Comparison of ENCODE assay signal across 9 mouse cellular contexts in the genomic region with DNA sequence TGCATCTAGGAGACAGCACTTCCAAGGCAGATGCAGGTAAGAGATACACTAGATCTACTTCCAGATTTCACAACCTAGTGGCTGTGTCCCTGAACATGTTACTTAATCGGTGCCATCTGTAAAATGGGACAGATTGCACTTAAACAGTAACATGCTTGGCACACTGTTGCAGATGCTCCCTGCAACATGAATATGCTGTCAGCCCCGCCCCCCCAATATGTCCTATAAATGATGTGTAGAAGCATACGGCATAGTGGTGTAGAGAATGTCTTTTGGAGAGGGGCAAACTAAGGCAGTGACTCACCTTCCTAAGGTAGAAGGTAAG. TPM values are rescaled to one million over a fixed set of nuclear protein-coding genes. Genes with fewer than 3 reads are reported as not detected.
A peak's percentile ranks its signal among the peaks of the same experiment; 100 is the strongest.
DNase-seq lines count a peak whose midpoint lies in the region; ATAC-seq lines count a peak whose summit lies in the region.
"Had no signal": no experiment of that assay in that cellular context is flagged by ENCODE, and none has a peak within 500 bp of the region (broad histone marks: within the 10 kb centered on the region; RNA-seq: fewer than 3 reads in every experiment).

No protein-coding gene starts in this region.

- peak overlapping the region; percentile 84 for H3K4me2 ChIP-seq in kidney, embryonic 14.5 days (replicated peaks; ENCODE audit: low read depth, low read length)
- H3K4me2 ChIP-seq in hindbrain, embryonic 14.5 days (replicated peaks): peak overlapping the region; percentile 61
- H3K4me2 ChIP-seq in midbrain, embryonic 14.5 days (ENCODE audit: low read length): peak overlapping the region; percentile 86

- H3K36me3 ChIP-seq in kidney, embryonic 14.5 days (ENCODE audit: control insufficient read depth, insufficient read depth, low read length): peaks cover 39% of the 10 kb centered on the region
- H3K36me3 ChIP-seq in hindbrain, embryonic 14.5 days (replicated peaks; ENCODE audit: control insufficient read depth, insufficient read depth): peaks cover 48% of the 10 kb centered on the region
- H3K36me3 ChIP-seq in midbrain, embryonic 14.5 days (ENCODE audit: control insufficient read depth, insufficient read depth, low read length): peaks cover 47% of the 10 kb centered on the region

- no peak for ATAC-seq in kidney, embryonic 14.5 days (ENCODE audit: low FRiP score, low TSS enrichment)
- ATAC-seq in hindbrain, embryonic 14.5 days (ENCODE audit: low FRiP score): no peak
- ATAC-seq in midbrain, embryonic 14.5 days (ENCODE audit: low FRiP score, low TSS enrichment): no peak

- DNase-seq in kidney, postnatal 36 days: no peak
- DNase-seq in brain, adult 2 months (ENCODE audit: low read depth, low spot score): peak; percentile 54
- DNase-seq in hindbrain, embryonic 14.5 days (ENCODE audit: low spot score): no peak
- no peak for DNase-seq in midbrain, embryonic 14.5 days
- DNase-seq in Muller cell, postnatal 12 days (ENCODE audit: inconsistent ontology term): no peak
- DNase-seq in right cerebral cortex, postnatal 25 days: no peak
- no peak for DNase-seq in layer of hippocampus, postnatal 14 days (ENCODE audit: low spot score in 2 of 2)

- peak overlapping the region; percentile 74; the same call in 1 of the 2 replicates for H3K9ac ChIP-seq in kidney, embryonic 14.5 days (ENCODE audit: low read depth, low read length)
- H3K9ac ChIP-seq in hindbrain, embryonic 14.5 days: peak overlapping the region; percentile 90
- H3K9ac ChIP-seq in midbrain, embryonic 14.5 days (replicated peaks; ENCODE audit: low read length): peak overlapping the region; percentile 39; the same call in 1 of the 2 replicates

- no peaks in the 10 kb centered on the region for H3K9me3 ChIP-seq in kidney, embryonic 14.5 days (ENCODE audit: control insufficient read depth, low read length)
- H3K9me3 ChIP-seq in hindbrain, embryonic 14.5 days (ENCODE audit: control insufficient read depth, low read length): no peaks in the 10 kb centered on the region
- H3K9me3 ChIP-seq in midbrain, embryonic 14.5 days (ENCODE audit: control insufficient read depth, low read length): no peaks in the 10 kb centered on the region

- peak overlapping the region; percentile 80 for H3K4me3 ChIP-seq in kidney, embryonic 14.5 days (ENCODE audit: low read length)
- H3K4me3 ChIP-seq in hindbrain, embryonic 14.5 days (replicated peaks; ENCODE audit: low read length): peak overlapping the region; percentile 87
- H3K4me3 ChIP-seq in midbrain, embryonic 14.5 days (replicated peaks; ENCODE audit: low read depth, low read length): peak overlapping the region; percentile 87

- H3K27me3 ChIP-seq in kidney, embryonic 14.5 days (ENCODE audit: control insufficient read depth, insufficient read depth, low read length): peaks cover 22% of the 10 kb centered on the region
- H3K27me3 ChIP-seq in hindbrain, embryonic 14.5 days (ENCODE audit: control insufficient read depth, insufficient read depth, low read length): no peaks in the 10 kb centered on the region
- H3K27me3 ChIP-seq in midbrain, embryonic 14.5 days (ENCODE audit: control insufficient read depth, insufficient read depth, low read length): no peaks in the 10 kb centered on the region

- H3K27ac ChIP-seq in kidney, embryonic 14.5 days (ENCODE audit: low read depth, low read length): no peak overlapping the region
- 0 out of 2 replicates have a peak overlapping the region, but pooled peaks have one; percentile 87 for H3K27ac ChIP-seq in hindbrain, embryonic 14.5 days
- no peak overlapping the region for H3K27ac ChIP-seq in midbrain, embryonic 14.5 days (replicated peaks; ENCODE audit: low read depth, low read length)

- 53% methylated on average over 3 of the region's 3 CpGs for WGBS in kidney, embryonic 14.5 days
- WGBS in hindbrain, embryonic 14.5 days: 51% methylated on average over 3 of the region's 3 CpGs
- WGBS in midbrain, embryonic 14.5 days: 61% methylated on average over 3 of the region's 3 CpGs

- H3K4me1 ChIP-seq in kidney, embryonic 14.5 days (ENCODE audit: control insufficient read depth, insufficient read depth, low read length): peaks cover 14% of the 10 kb centered on the region
- peaks cover 38% of the 10 kb centered on the region for H3K4me1 ChIP-seq in hindbrain, embryonic 14.5 days (replicated peaks; ENCODE audit: control insufficient read depth, insufficient read depth, low read length)
- peaks cover 32% of the 10 kb centered on the region for H3K4me1 ChIP-seq in midbrain, embryonic 14.5 days (ENCODE audit: control insufficient read depth, insufficient read depth, low read length)

RNA-seq across cellular contexts. Expression of a gene that starts 1.2 kb away (rescaled TPM):
- polyA plus RNA-seq in kidney, embryonic 14.5 days (2014; fragmentation: Nextera tagmentation; extraction: Ambion mirVana): 37.1 and 41.4 TPM in 2 replicates
- polyA plus RNA-seq in hindbrain, embryonic 14.5 days (2014; fragmentation: Nextera tagmentation; extraction: Ambion mirVana): 49.2 and 55.0 TPM in 2 replicates
- 39.7 and 44.2 TPM in 2 replicates for polyA plus RNA-seq in midbrain, embryonic 14.5 days (2014; fragmentation: Nextera tagmentation; extraction: Ambion mirVana)
- total RNA-seq in layer of hippocampus, postnatal 14 days (2021): 10 to 100 TPM; 71.2 to 78.5 TPM

RNA-seq across cellular contexts. Expression of a gene that starts 1.4 kb away (rescaled TPM):
- 0.62 and 1.1 TPM in 2 replicates for polyA plus RNA-seq in kidney, embryonic 14.5 days (2014; fragmentation: Nextera tagmentation; extraction: Ambion mirVana)
- 37.5 and 40.3 TPM in 2 replicates for polyA plus RNA-seq in hindbrain, embryonic 14.5 days (2014; fragmentation: Nextera tagmentation; extraction: Ambion mirVana)
- polyA plus RNA-seq in midbrain, embryonic 14.5 days (2014; fragmentation: Nextera tagmentation; extraction: Ambion mirVana): 42.9 and 55.9 TPM in 2 replicates
- 10 to 100 TPM; 53.3 to 62.5 TPM for total RNA-seq in layer of hippocampus, postnatal 14 days (2021)

RNA-seq across cellular contexts. Expression of a gene that starts 27.7 kb away (rescaled TPM):
- polyA plus RNA-seq in kidney, embryonic 14.5 days (2014; fragmentation: Nextera tagmentation; extraction: Ambion mirVana): 0.32 and 0.41 TPM in 2 replicates
- polyA plus RNA-seq in hindbrain, embryonic 14.5 days (2014; fragmentation: Nextera tagmentation; extraction: Ambion mirVana): 4.9 and 5.0 TPM in 2 replicates
- 16.6 and 34.3 TPM in 2 replicates for polyA plus RNA-seq in midbrain, embryonic 14.5 days (2014; fragmentation: Nextera tagmentation; extraction: Ambion mirVana)
- 10 to 100 TPM; 14.3 to 14.7 TPM for total RNA-seq in layer of hippocampus, postnatal 14 days (2021)
- total RNA-seq: gastrocnemius, postnatal 25 days had no signal

RNA-seq across cellular contexts. Expression of a gene that starts 28.3 kb away (rescaled TPM):
- polyA plus RNA-seq in kidney, embryonic 14.5 days (2014; fragmentation: Nextera tagmentation; extraction: Ambion mirVana): 79.8 and 83.2 TPM in 2 replicates
- 22.6 and 25.9 TPM in 2 replicates for polyA plus RNA-seq in hindbrain, embryonic 14.5 days (2014; fragmentation: Nextera tagmentation; extraction: Ambion mirVana)
- polyA plus RNA-seq in midbrain, embryonic 14.5 days (2014; fragmentation: Nextera tagmentation; extraction: Ambion mirVana): 22.0 and 24.1 TPM in 2 replicates
- 10 to 100 TPM; 25.2 to 27.0 TPM for total RNA-seq in layer of hippocampus, postnatal 14 days (2021)

RNA-seq across cellular contexts. Expression of a gene that starts 28.9 kb away (rescaled TPM):
- polyA plus RNA-seq in kidney, embryonic 14.5 days (2014; fragmentation: Nextera tagmentation; extraction: Ambion mirVana): 2.7 and 3.0 TPM in 2 replicates
- 9.7 and 9.9 TPM in 2 replicates for polyA plus RNA-seq in hindbrain, embryonic 14.5 days (2014; fragmentation: Nextera tagmentation; extraction: Ambion mirVana)
- 9.3 and 16.8 TPM in 2 replicates for polyA plus RNA-seq in midbrain, embryonic 14.5 days (2014; fragmentation: Nextera tagmentation; extraction: Ambion mirVana)
- total RNA-seq in layer of hippocampus, postnatal 14 days (2021): 10 to 100 TPM; 20.3 to 22.6 TPM

Comparison
In these comparisons a context has a peak if more than half of its experiments do, and no peak if none do; other contexts are left out.
1. H3K9ac ChIP-seq: peak in every context shown above with its lines; median percentile 90 in hindbrain, embryonic 14.5 days; 74 in kidney, embryonic 14.5 days; 39 in midbrain, embryonic 14.5 days.
2. RNA of a gene that starts 1.4 kb away (polyA plus RNA-seq): 42.9 to 55.9 TPM in midbrain, embryonic 14.5 days and 37.5 to 40.3 TPM in hindbrain, embryonic 14.5 days; 0.62 to 1.1 TPM in kidney, embryonic 14.5 days; every median in the first group is over 10 times any median in the second.
3. Peak in every context shown above with its lines, with median percentiles within 50 percentile points of each other: H3K4me2 ChIP-seq and H3K4me3 ChIP-seq.